Comparison of ENCODE assay signal across 17 mouse cellular contexts in the genomic region with DNA sequence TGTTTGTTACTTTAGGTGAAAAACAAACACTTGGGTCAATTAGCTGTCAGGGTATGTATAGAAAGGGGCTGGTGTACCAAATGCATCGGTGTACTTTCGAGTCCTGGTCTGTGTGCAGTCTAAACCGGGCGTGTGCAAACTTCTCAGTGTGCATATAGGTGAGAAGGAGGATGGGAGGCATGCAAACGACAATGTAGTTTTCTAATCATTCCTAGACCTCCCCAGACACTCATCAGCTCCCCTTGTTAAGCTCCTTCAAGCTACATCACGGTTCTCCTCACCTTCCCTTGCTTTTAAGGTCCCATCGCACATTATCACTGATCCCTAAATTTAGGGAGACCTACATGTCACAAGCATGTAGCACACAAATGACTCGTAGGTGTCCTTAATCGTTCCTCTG.
DNase-seq lines count a peak whose midpoint lies in the region; ATAC-seq and TF ChIP-seq lines count a peak whose summit lies in the region.
"Had no signal": no experiment of that assay in that cellular context is flagged by ENCODE, and none has a peak within 500 bp of the region (broad histone marks: within the 10 kb centered on the region; RNA-seq: fewer than 3 reads in every experiment).

No protein-coding gene starts in this region.

- no peak overlapping the region for H3K9ac ChIP-seq in kidney, embryonic 14.5 days (ENCODE audit: low read depth, low read length)
- 0 out of 2 replicates have a peak overlapping the region, but pooled peaks have one; percentile 12 for H3K9ac ChIP-seq in forebrain, embryonic 12.5 days
- H3K9ac ChIP-seq in hindbrain, postnatal 0 days (replicated peaks; ENCODE audit: low read length): peak overlapping the region; percentile 62
- H3K9ac ChIP-seq: heart, embryonic 12.5 days; lung, embryonic 14.5 days had no signal

- no peak for ATAC-seq in kidney, embryonic 14.5 days (ENCODE audit: low FRiP score, low TSS enrichment)
- no peak for ATAC-seq in forebrain, embryonic 12.5 days (ENCODE audit: low FRiP score)
- no peak for ATAC-seq in hindbrain, postnatal 0 days

- H3K27ac ChIP-seq in kidney, embryonic 14.5 days (ENCODE audit: low read depth, low read length): no peak overlapping the region
- H3K27ac ChIP-seq in forebrain, embryonic 12.5 days: peak overlapping the region; percentile 65
- peak overlapping the region; percentile 83; the same call in 1 of the 2 replicates for H3K27ac ChIP-seq in hindbrain, postnatal 0 days

- no peaks in the 10 kb centered on the region for H3K27me3 ChIP-seq in kidney, embryonic 14.5 days (ENCODE audit: control insufficient read depth, insufficient read depth, low read length)
- no peaks in the 10 kb centered on the region for H3K27me3 ChIP-seq in forebrain, embryonic 12.5 days
- H3K27me3 ChIP-seq in hindbrain, postnatal 0 days (ENCODE audit: insufficient read depth, low read length): no peaks in the 10 kb centered on the region
- H3K27me3 ChIP-seq: heart, embryonic 12.5 days had no signal

- no peaks in the 10 kb centered on the region for H3K9me3 ChIP-seq in kidney, embryonic 14.5 days (ENCODE audit: control insufficient read depth, low read length)
- H3K9me3 ChIP-seq in forebrain, embryonic 12.5 days: no peaks in the 10 kb centered on the region
- no peaks in the 10 kb centered on the region for H3K9me3 ChIP-seq in hindbrain, postnatal 0 days (ENCODE audit: low read length)

- peak overlapping the region; percentile 52 for H3K4me2 ChIP-seq in kidney, embryonic 14.5 days (replicated peaks; ENCODE audit: low read depth, low read length)
- peak overlapping the region; percentile 67 for H3K4me2 ChIP-seq in forebrain, embryonic 12.5 days
- H3K4me2 ChIP-seq in hindbrain, postnatal 0 days (ENCODE audit: low read depth, low read length): peak overlapping the region; percentile 80
- H3K4me2 ChIP-seq: lung, embryonic 14.5 days had no signal

- H3K36me3 ChIP-seq in kidney, embryonic 14.5 days (ENCODE audit: control insufficient read depth, insufficient read depth, low read length): no peaks in the 10 kb centered on the region
- H3K36me3 ChIP-seq in forebrain, embryonic 12.5 days (replicated peaks): no peaks in the 10 kb centered on the region
- H3K36me3 ChIP-seq in hindbrain, postnatal 0 days (ENCODE audit: insufficient read depth, low read length): no peaks in the 10 kb centered on the region
- H3K36me3 ChIP-seq: heart, embryonic 12.5 days had no signal

- no peak for DNase-seq in kidney, postnatal 4 days
- DNase-seq in brain, adult 2 months (ENCODE audit: low read depth, low spot score): peak; percentile 59
- peak; percentile 24 for DNase-seq in hindbrain, postnatal 0 days (ENCODE audit: low spot score)
- no peak for DNase-seq in cerebellum, adult 9-10 months
- DNase-seq in adrenal gland, adult 8-10 months: no peak
- DNase-seq in layer of hippocampus, postnatal 36 days: no peak
- DNase-seq: cerebellum, adult 18-20 months; gastrocnemius, postnatal 25 days; heart, postnatal 36 days; kidney, adult 18-20 months; liver; lung, embryonic 14.5 days; thymus, adult 2 months had no signal

- peaks cover 5% of the 10 kb centered on the region for H3K4me1 ChIP-seq in kidney, embryonic 14.5 days (ENCODE audit: control insufficient read depth, insufficient read depth, low read length)
- peaks cover 15% of the 10 kb centered on the region for H3K4me1 ChIP-seq in forebrain, embryonic 12.5 days
- H3K4me1 ChIP-seq in hindbrain, postnatal 0 days (ENCODE audit: insufficient read depth, low read length): no peaks in the 10 kb centered on the region

- peak overlapping the region; percentile 34; the same call in 1 of the 2 replicates for H3K4me3 ChIP-seq in kidney, embryonic 14.5 days (ENCODE audit: low read length)
- peak overlapping the region; percentile 37 for H3K4me3 ChIP-seq in forebrain, embryonic 12.5 days (replicated peaks)
- peak overlapping the region; percentile 49 for H3K4me3 ChIP-seq in hindbrain, postnatal 0 days (ENCODE audit: low read length)
- H3K4me3 ChIP-seq: heart, embryonic 12.5 days; myocyte had no signal

- WGBS in kidney, embryonic 14.5 days: 72% methylated on average over 9 of the region's 9 CpGs
- WGBS in forebrain, embryonic 12.5 days: 70% methylated on average over 9 of the region's 9 CpGs
- WGBS in hindbrain, postnatal 0 days: 47% methylated on average over 9 of the region's 9 CpGs

- TF ChIP-seq CTCF in hindbrain, postnatal 0 days (IDR thresholded peaks at IDR 0.05; ENCODE audit: low read depth): no peak

Comparison
In these comparisons a context has a peak if more than half of its experiments do, and no peak if none do; other contexts are left out.
1. DNase-seq: peak in brain, adult 2 months (single experiment) and hindbrain, postnatal 0 days (single experiment); none in kidney, postnatal 4 days (0 of 2), cerebellum, adult 9-10 months (single experiment), adrenal gland, adult 8-10 months (single experiment) and layer of hippocampus, postnatal 36 days (0 of 2).
2. Peak in every context shown above with its lines, with median percentiles within 50 percentile points of each other: H3K4me2 ChIP-seq and H3K4me3 ChIP-seq.